Mouse (Mus musculus) spleen, adult 10 weeks (tissue): ENCODE results near the gene Esr2. TPM values are rescaled to one million over a fixed set of nuclear protein-coding genes. Genes with fewer than 3 reads are reported as not detected.

Source experiments
- polyA plus RNA-seq: library from polyadenylated mRNA; stranded (reverse); fragments of 350-450 nt; fragmentation: Illumina TruSeq; extraction: RNeasy Lipid Tissue Mini Kit (QIAGEN cat#74804); gene quantifications from one replicate; pipeline ENCODE4 v1.2.3, GENCODE M21; 2015; ENCODE audit warnings: low replicate concordance; ENCODE audit not compliant: insufficient read depth

Gene Esr2
- 0.07 TPM for polyA plus RNA-seq

DNA sequence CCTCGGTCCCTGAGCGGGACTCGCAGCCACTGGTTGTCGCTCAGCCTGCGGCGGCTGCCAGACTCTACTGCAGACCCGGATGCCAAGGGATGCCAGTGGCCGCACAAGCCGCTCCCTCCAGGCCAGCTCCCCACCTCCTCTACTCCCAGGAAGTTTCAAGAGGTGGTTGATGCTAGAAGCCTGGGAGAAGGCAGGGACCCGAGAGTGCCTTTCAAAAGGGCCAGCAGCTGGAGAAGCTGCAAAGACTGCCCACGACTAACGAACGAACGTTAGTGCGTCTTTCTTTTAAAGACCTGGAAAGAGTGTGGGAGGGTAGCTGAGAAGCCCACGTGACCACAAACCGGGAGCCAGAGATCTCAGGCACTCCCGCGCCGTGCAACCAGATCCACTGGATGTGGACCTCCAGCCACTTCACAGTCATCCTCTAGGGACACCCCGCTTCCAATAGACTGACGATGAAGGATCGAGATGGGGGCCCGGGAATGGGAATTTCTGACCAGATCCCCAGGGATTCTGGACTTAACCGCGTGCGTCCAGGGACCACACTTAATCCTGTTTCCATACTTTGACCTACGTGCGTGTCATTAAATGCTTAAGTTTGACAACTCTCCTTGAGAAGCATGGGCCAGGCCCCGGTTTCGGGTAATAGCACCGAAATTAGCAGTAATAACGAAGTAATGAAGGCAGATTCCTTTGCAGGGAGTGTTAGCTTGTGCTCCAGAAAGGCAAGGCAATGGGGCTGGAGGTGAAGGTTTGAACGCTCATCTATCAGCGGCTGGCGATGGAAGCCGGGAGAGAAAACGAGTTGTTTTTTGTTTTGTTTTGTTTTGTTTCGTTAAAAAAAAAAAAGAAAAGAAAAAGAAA, at the start of gene Esr2:
TSS of gene Esr2 (minus strand) at position 260 of the 864 bp plus-strand sequence.

Other genes starting within 250 kb of the Esr2 start
- gene Tex21, start 69.5 kb upstream of the Esr2 start, polyA plus RNA-seq, result not detected
- gene Mthfd1, start 78.0 kb upstream of the Esr2 start, polyA plus RNA-seq, result 26.0 TPM
- gene Akap5, start 147.6 kb upstream of the Esr2 start, polyA plus RNA-seq, result 3.0 TPM
- gene Zbtb25, start 192.3 kb upstream of the Esr2 start, polyA plus RNA-seq, result 25.5 TPM
- 19.3 TPM for gene Zbtb1, start 193.0 kb upstream of the Esr2 start, polyA plus RNA-seq
- 2.4 TPM for gene Hspa2, start 226.9 kb upstream of the Esr2 start, polyA plus RNA-seq
- gene Ppp1r36, start 240.3 kb upstream of the Esr2 start, polyA plus RNA-seq, result not detected